Mouse (Mus musculus): ENCODE results near the gene Ms4a10.

Ms4a10 gene

GRCm38 (mm10) chr19:10918321-10918991, 56.0 kb downstream of the Ms4a10 start:
- no peak for DNase-seq (ENCODE audit: low spot score in 2 of 2)

GRCm38 (mm10) chr19:10916506-10916905, 58.0 kb downstream of the Ms4a10 start:
- DNase-seq (ENCODE audit: low spot score in 2 of 2) = no peak

- DNase-seq (ENCODE audit: low spot score in 2 of 2) = no peak
These were observed 59.6 kb downstream of the Ms4a10 start for GRCm38 (mm10) chr19:10914870-10915269.

- DNase-seq (ENCODE audit: low spot score in 2 of 2) = no peak
These were observed 60.2 kb downstream of the Ms4a10 start for GRCm38 (mm10) chr19:10914291-10914690.
